Mouse (Mus musculus) midbrain, embryonic 15.5 days (tissue): ENCODE data around the gene Tnfaip8l1. TPM values are rescaled to one million over a fixed set of nuclear protein-coding genes. Genes with fewer than 3 reads are reported as not detected.

Experiments used
- ATAC-seq: fragments of 200-750 bp; cut with Nextera tagmentation; replicated peaks from 2 replicates; pipeline ENCODE4 v1.8.0; 2017; ENCODE audit warnings: moderate TSS enrichment
- H3K27ac ChIP-seq: fragments of 300-500 bp; sonication (generic); 2 replicates; pipeline ENCODE4 v1.5.1; 2015; ENCODE audit warnings: mild to moderate bottlenecking, inconsistent platforms
- H3K27me3 ChIP-seq: fragments of 300-500 bp; sonication (generic); replicated peaks from 2 replicates; pipeline ENCODE4 v1.6.1; 2015; ENCODE audit warnings: inconsistent platforms
- H3K36me3 ChIP-seq: fragments of 300-500 bp; sonication (generic); replicated peaks from 2 replicates; pipeline ENCODE4 v1.6.1; 2015; ENCODE audit warnings: inconsistent platforms
- H3K4me1 ChIP-seq: fragments of 300-500 bp; sonication (generic); 2 replicates; pipeline ENCODE4 v1.6.1; 2015; ENCODE audit warnings: inconsistent platforms
- H3K4me2 ChIP-seq: fragments of 300-500 bp; sonication (generic); 2 replicates; pipeline ENCODE4 v1.6.1; 2015; ENCODE audit warnings: inconsistent platforms, mild to moderate bottlenecking, moderate library complexity
- H3K4me3 ChIP-seq: fragments of 300-500 bp; sonication (generic); 2 replicates; pipeline ENCODE4 v1.5.1; 2015; ENCODE audit warnings: mild to moderate bottlenecking, inconsistent platforms
- H3K9ac ChIP-seq: fragments of 300-500 bp; sonication (generic); 2 replicates; pipeline ENCODE4 v1.6.1; 2015; ENCODE audit warnings: mild to moderate bottlenecking, inconsistent platforms
- H3K9me3 ChIP-seq: fragments of 300-500 bp; sonication (generic); 2 replicates; pipeline ENCODE4 v1.6.1; 2016; ENCODE audit warnings: inconsistent platforms
- WGBS: fragments of 180-500 bp; shearing (Covaris S2); methylation state at CpG from one replicate; pipeline ENCODE4 v1.1.7; 2015; ENCODE audit warnings: mixed read lengths; 5-methylcytosine and 5-hydroxymethylcytosine counted together
- polyA plus RNA-seq: library from polyadenylated mRNA; unstranded; fragments of >200 nt; fragmentation: Nextera tagmentation; extraction: Ambion mirVana; gene quantifications from 2 replicates; pipeline ENCODE4 v1.2.1, GENCODE M21; 2015

The Tnfaip8l1 gene
- polyA plus RNA-seq, 1 experiment from 2014 or later, result 11.1 TPM

- Histone ChIP-seq H3K36me3 (no peaks in the 10 kb centered on the region), H3K4me2 (peak overlapping the region; percentile 72), H3K9ac (peak overlapping the region; percentile 51), H3K27me3 (0 out of 2 replicates have a peak, but pooled peaks cover 5% of the 10 kb centered on the region), H3K9me3 (no peaks in the 10 kb centered on the region), H3K4me3 (peak overlapping the region; percentile 45), H3K27ac (no peak overlapping the region), H3K4me1 (peaks cover 50% of the 10 kb centered on the region)
- WGBS, result under 1% methylated on average over 39 of the region's 47 CpGs
- ATAC-seq, result peak; percentile 55
Observed at GRCm38 (mm10) chr17:56141702-56142605, 20.3 kb upstream of the Tnfaip8l1 start.

- WGBS, result 74% methylated on average over 9 of the region's 9 CpGs
- 0 out of 2 replicates have a peak, but pooled peaks cover 8% of the 10 kb centered on the region for H3K27me3 ChIP-seq
- H3K9ac ChIP-seq, result no peak overlapping the region
- ATAC-seq, result no peak
- no peaks in the 10 kb centered on the region for H3K36me3 ChIP-seq
- no peak overlapping the region for H3K4me3 ChIP-seq
- H3K27ac ChIP-seq, result no peak overlapping the region
- no peaks in the 10 kb centered on the region for H3K9me3 ChIP-seq
- no peak overlapping the region for H3K4me2 ChIP-seq
- H3K4me1 ChIP-seq, result peaks cover 44% of the 10 kb centered on the region
Observed at GRCm38 (mm10) chr17:56144546-56144945, 17.7 kb upstream of the Tnfaip8l1 start.

- Histone ChIP-seq H3K4me1 (peaks cover 35% of the 10 kb centered on the region), H3K4me3 (no peak overlapping the region), H3K36me3 (no peaks in the 10 kb centered on the region), H3K9ac (no peak overlapping the region), H3K4me2 (no peak overlapping the region), H3K9me3 (no peaks in the 10 kb centered on the region), H3K27me3 (peaks cover 11% of the 10 kb centered on the region), H3K27ac (peak overlapping the region; percentile 9; the same call in 1 of the 2 replicates)
- WGBS, result 22% methylated on average over 9 of the region's 9 CpGs
- no peak for ATAC-seq
Observed at GRCm38 (mm10) chr17:56146131-56146530, 16.1 kb upstream of the Tnfaip8l1 start.

- Histone ChIP-seq H3K27ac (no peak overlapping the region), H3K4me2 (no peak overlapping the region), H3K4me1 (peaks cover 22% of the 10 kb centered on the region), H3K4me3 (no peak overlapping the region), H3K36me3 (no peaks in the 10 kb centered on the region), H3K27me3 (peaks cover 7% of the 10 kb centered on the region), H3K9me3 (no peaks in the 10 kb centered on the region), H3K9ac (no peak overlapping the region)
- ATAC-seq, result no peak
- 64% methylated on average over 12 of the region's 12 CpGs for WGBS
Observed at GRCm38 (mm10) chr17:56147420-56147819, 14.9 kb upstream of the Tnfaip8l1 start.

GRCm38 (mm10) chr17:56148280-56148679, 14.0 kb upstream of the Tnfaip8l1 start:
- Histone ChIP-seq H3K4me2 (peak overlapping the region; percentile 90), H3K9ac (peak overlapping the region; percentile 59), H3K4me1 (peaks cover 20% of the 10 kb centered on the region), H3K27me3 (peaks cover 7% of the 10 kb centered on the region), H3K9me3 (no peaks in the 10 kb centered on the region), H3K36me3 (no peaks in the 10 kb centered on the region), H3K27ac (no peak overlapping the region), H3K4me3 (peak overlapping the region; percentile 39)
- ATAC-seq, result peak; percentile 19
- 21% methylated on average over 9 of the region's 9 CpGs for WGBS

- Histone ChIP-seq H3K36me3 (no peaks in the 10 kb centered on the region), H3K4me1 (peaks cover 20% of the 10 kb centered on the region), H3K4me3 (peak overlapping the region; percentile 39), H3K27me3 (peaks cover 7% of the 10 kb centered on the region), H3K9me3 (no peaks in the 10 kb centered on the region), H3K4me2 (peak overlapping the region; percentile 90), H3K27ac (no peak overlapping the region), H3K9ac (peak overlapping the region; percentile 59)
- 2% methylated on average over 30 of the region's 30 CpGs for WGBS
- peak; percentile 41 for ATAC-seq
Observed at GRCm38 (mm10) chr17:56148790-56149618, 13.3 kb upstream of the Tnfaip8l1 start.

- no peak overlapping the region for H3K27ac ChIP-seq
- no peak overlapping the region for H3K9ac ChIP-seq
- no peak overlapping the region for H3K4me3 ChIP-seq
- H3K36me3 ChIP-seq, result no peaks in the 10 kb centered on the region
- H3K4me2 ChIP-seq, result no peak overlapping the region
- H3K9me3 ChIP-seq, result no peaks in the 10 kb centered on the region
- no peak; the same call in 1 of the 2 replicates for ATAC-seq
- H3K27me3 ChIP-seq, result peaks cover 8% of the 10 kb centered on the region
- H3K4me1 ChIP-seq, result peaks cover 20% of the 10 kb centered on the region
- 52% methylated on average over 2 of the region's 2 CpGs for WGBS
Observed at GRCm38 (mm10) chr17:56149897-56150296, 12.4 kb upstream of the Tnfaip8l1 start.

GRCm38 (mm10) chr17:56153643-56154042, 8.6 kb upstream of the Tnfaip8l1 start:
- Histone ChIP-seq H3K36me3 (no peaks in the 10 kb centered on the region), H3K9ac (no peak overlapping the region), H3K4me1 (peaks cover 9% of the 10 kb centered on the region), H3K4me3 (no peak overlapping the region), H3K4me2 (no peak overlapping the region), H3K9me3 (no peaks in the 10 kb centered on the region), H3K27ac (no peak overlapping the region), H3K27me3 (peaks cover 24% of the 10 kb centered on the region)
- ATAC-seq, result peak; percentile 22; the same call in 1 of the 2 replicates
- WGBS, result 27% methylated on average over 9 of the region's 9 CpGs

- 4% methylated on average over 9 of the region's 9 CpGs for WGBS
- H3K4me2 ChIP-seq, result no peak overlapping the region
- peaks cover 14% of the 10 kb centered on the region for H3K4me1 ChIP-seq
- ATAC-seq, result no peak
- no peak overlapping the region for H3K27ac ChIP-seq
- peaks cover 33% of the 10 kb centered on the region; the same call in 1 of the 2 replicates for H3K27me3 ChIP-seq
- H3K9ac ChIP-seq, result no peak overlapping the region
- H3K4me3 ChIP-seq, result no peak overlapping the region
- no peaks in the 10 kb centered on the region for H3K9me3 ChIP-seq
- H3K36me3 ChIP-seq, result no peaks in the 10 kb centered on the region
Observed at GRCm38 (mm10) chr17:56159729-56160128, 2.5 kb upstream of the Tnfaip8l1 start.

GRCm38 (mm10) chr17:56163523-56164102, 1.3 kb downstream of the Tnfaip8l1 start:
- 81% methylated on average over 6 of the region's 6 CpGs for WGBS
- no peak overlapping the region for H3K4me2 ChIP-seq
- ATAC-seq, result no peak

GRCm38 (mm10) chr17:56164510-56164909, 2.2 kb downstream of the Tnfaip8l1 start:
- ATAC-seq, result no peak
- H3K9ac ChIP-seq, result no peak overlapping the region
- no peak overlapping the region for H3K4me3 ChIP-seq
- H3K27me3 ChIP-seq, result peaks cover 13% of the 10 kb centered on the region; the same call in 1 of the 2 replicates
- no peaks in the 10 kb centered on the region for H3K9me3 ChIP-seq
- H3K4me1 ChIP-seq, result peaks cover 14% of the 10 kb centered on the region
- no peaks in the 10 kb centered on the region for H3K36me3 ChIP-seq
- no peak overlapping the region; the same call in 1 of the 2 replicates for H3K27ac ChIP-seq
- no peak overlapping the region for H3K4me2 ChIP-seq
- 80% methylated on average over 3 of the region's 3 CpGs for WGBS

More at GRCm38 (mm10) chr17:56163523-56164102, 1.3 kb downstream of the Tnfaip8l1 start:
- Histone ChIP-seq H3K36me3 (no peaks in the 10 kb centered on the region), H3K27ac (no peak overlapping the region), H3K9ac (no peak overlapping the region), H3K9me3 (no peaks in the 10 kb centered on the region), H3K4me1 (peaks cover 14% of the 10 kb centered on the region), H3K27me3 (peaks cover 16% of the 10 kb centered on the region; the same call in 1 of the 2 replicates), H3K4me3 (no peak overlapping the region)
